Mouse (Mus musculus) liver, embryonic 13.5 days (tissue): ENCODE data around the gene Preb. TPM values are rescaled to one million over a fixed set of nuclear protein-coding genes. Genes with fewer than 3 reads are reported as not detected.

Experiments
- polyA plus RNA-seq: library from polyadenylated mRNA; unstranded; fragments of >200 nt; fragmentation: Nextera tagmentation; extraction: Ambion mirVana; gene quantifications from 2 replicates; pipeline ENCODE4 v1.2.1, GENCODE M21; 2015

Preb gene
- polyA plus RNA-seq, 1 experiment from 2014 or later, result 91.6 TPM

Other genes with a start within 250 kb of the Preb start
- 0.20 and 0.33 TPM in 2 replicates for gene Dpysl5, start 248.8 kb downstream of the Preb start, polyA plus RNA-seq
- 2.1 and 2.4 TPM in 2 replicates for gene Mapre3, start 145.7 kb downstream of the Preb start, polyA plus RNA-seq
- gene Tmem214, start 92.3 kb downstream of the Preb start, polyA plus RNA-seq, result 40.8 and 47.7 TPM in 2 replicates
- 4.3 and 5.3 TPM in 2 replicates for gene Agbl5, start 71.7 kb downstream of the Preb start, polyA plus RNA-seq
- 342 and 377 TPM in 2 replicates for gene Ost4, start 52.6 kb downstream of the Preb start, polyA plus RNA-seq
- 41.6 and 42.7 TPM in 2 replicates for gene Emilin1, start 47.0 kb downstream of the Preb start, polyA plus RNA-seq
- gene Khk, start 38.9 kb downstream of the Preb start, polyA plus RNA-seq, result 33.9 and 37.6 TPM in 2 replicates
- gene Cgref1, start 14.8 kb downstream of the Preb start, polyA plus RNA-seq, result 5.4 and 5.6 TPM in 2 replicates
- 0.03 and 0.07 TPM in 2 replicates for gene Tcf23, start 8.3 kb upstream of the Preb start, polyA plus RNA-seq
- gene Atraid, start 88.0 kb upstream of the Preb start, polyA plus RNA-seq, result 46.7 and 50.3 TPM in 2 replicates
- 4.0 and 4.7 TPM in 2 replicates for gene Slc5a6, start 88.6 kb upstream of the Preb start, polyA plus RNA-seq
- gene Cad, start 94.4 kb upstream of the Preb start, polyA plus RNA-seq, result 20.1 and 25.5 TPM in 2 replicates
- gene Dnajc5g, start 145.9 kb upstream of the Preb start, polyA plus RNA-seq, result not detected in 2 replicates
- gene Slc30a3, start 147.9 kb upstream of the Preb start, polyA plus RNA-seq, result 0.36 and 0.45 TPM in 2 replicates
- gene Trim54, start 156.4 kb upstream of the Preb start, polyA plus RNA-seq, result 0.13 TPM in 2 replicates
- not detected in 2 replicates for gene Ucn, start 178.5 kb upstream of the Preb start, polyA plus RNA-seq
- 18.9 and 19.9 TPM in 2 replicates for gene Mpv17, start 193.9 kb upstream of the Preb start, polyA plus RNA-seq
- 0.36 and 0.52 TPM in 2 replicates for gene Gm29609, start 219.6 kb upstream of the Preb start, polyA plus RNA-seq
- 31.5 and 37.0 TPM in 2 replicates for gene Gtf3c2, start 219.8 kb upstream of the Preb start, polyA plus RNA-seq
- gene Snx17, start 232.9 kb upstream of the Preb start, polyA plus RNA-seq, result 49.6 and 49.7 TPM in 2 replicates
- 57.1 and 64.0 TPM in 2 replicates for gene Eif2b4, start 233.1 kb upstream of the Preb start, polyA plus RNA-seq
- 2.3 and 2.6 TPM in 2 replicates for gene Zfp513, start 241.9 kb upstream of the Preb start, polyA plus RNA-seq